Mouse (Mus musculus) embryonic facial prominence, embryonic 11.5 days (tissue): ENCODE data around the gene Tmem191c. TPM values are rescaled to one million over a fixed set of nuclear protein-coding genes. Genes with fewer than 3 reads are reported as not detected.

Experiments used
- ATAC-seq: fragments of 200-750 bp; cut with Nextera tagmentation; replicated peaks from 2 replicates; pipeline ENCODE4 v1.8.0; 2017; ENCODE audit warnings: low read depth; ENCODE audit not compliant: insufficient number of reproducible peaks, low FRiP score, low TSS enrichment
- DNase-seq: peaks from one replicate; pipeline ENCODE4 v3.0.0-alpha.2; 2015; ENCODE audit warnings: low spot score
- H3K27ac ChIP-seq: fragments of 300-500 bp; sonication (generic); replicated peaks from 2 replicates; pipeline ENCODE4 v1.5.1; 2014; ENCODE audit warnings: mild to moderate bottlenecking, low read depth, low read length, control low read depth
- H3K27me3 ChIP-seq: fragments of 300-500 bp; sonication (generic); 2 replicates; pipeline ENCODE4 v1.6.1; 2014; ENCODE audit warnings: mild to moderate bottlenecking, low read length, moderate library complexity, mixed read lengths; ENCODE audit not compliant: control insufficient read depth, insufficient read depth
- H3K36me3 ChIP-seq: fragments of 300-500 bp; sonication (generic); replicated peaks from 2 replicates; pipeline ENCODE4 v1.6.1; 2014; ENCODE audit warnings: low read depth, mild to moderate bottlenecking, low read length, moderate library complexity, mixed read lengths; ENCODE audit not compliant: control insufficient read depth, insufficient read depth
- H3K4me1 ChIP-seq: fragments of 300-500 bp; sonication (generic); 2 replicates; pipeline ENCODE4 v1.6.1; 2014; ENCODE audit warnings: low read length, mixed read lengths; ENCODE audit not compliant: control insufficient read depth, insufficient read depth
- H3K4me2 ChIP-seq: fragments of 300-500 bp; sonication (generic); 2 replicates; pipeline ENCODE4 v1.6.1; 2014; ENCODE audit warnings: low read depth, mild to moderate bottlenecking, control low read depth, low read length, moderate library complexity
- H3K4me3 ChIP-seq: fragments of 300-500 bp; sonication (generic); 2 replicates; pipeline ENCODE4 v1.5.1; 2014; ENCODE audit warnings: low read depth, low read length, control low read depth
- H3K9ac ChIP-seq: fragments of 300-500 bp; sonication (generic); replicated peaks from 2 replicates; pipeline ENCODE4 v1.6.1; 2014; ENCODE audit warnings: mild to moderate bottlenecking, control low read depth, low read length
- H3K9me3 ChIP-seq: fragments of 300-500 bp; sonication (generic); replicated peaks from 2 replicates; pipeline ENCODE4 v1.6.1; 2016; ENCODE audit warnings: mild to moderate bottlenecking, low read length, inconsistent platforms, mixed read lengths; ENCODE audit not compliant: control insufficient read depth
- WGBS: fragments of 180-500 bp; shearing (Covaris S2); extraction: QIAGEN DNeasy Blood & Tissue Kit; methylation state at CpG from one replicate; pipeline ENCODE4 v1.1.7; 2014; 5-methylcytosine and 5-hydroxymethylcytosine counted together
- polyA plus RNA-seq: library from polyadenylated mRNA; unstranded; fragments of >200 nt; fragmentation: Nextera tagmentation; extraction: Ambion mirVana; gene quantifications from 2 replicates; pipeline ENCODE4 v1.2.1, GENCODE M21; 2014

Tmem191c gene
- polyA plus RNA-seq, 1 experiment from 2014 or later, result 5.2 TPM

DNA sequence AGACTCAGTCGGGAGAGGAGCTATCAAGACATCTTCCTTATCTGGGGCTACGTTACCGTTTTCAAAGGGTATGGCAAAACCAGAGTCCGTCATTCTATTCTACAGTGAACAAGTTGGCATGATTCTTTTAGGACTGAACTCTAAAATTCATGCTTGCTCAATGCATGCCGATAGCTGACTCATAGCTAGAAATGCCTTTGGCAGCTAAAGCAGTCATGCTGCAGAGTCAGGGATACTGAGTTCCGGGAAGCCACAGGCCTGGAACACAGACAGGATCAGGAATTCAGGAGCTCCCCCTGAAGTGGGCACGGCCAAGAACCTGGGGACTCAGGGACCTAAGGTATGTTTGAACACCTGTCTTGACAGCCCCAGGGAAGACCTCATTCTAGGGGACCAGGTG, 40.7 kb downstream of the Tmem191c start:
- H3K36me3 ChIP-seq, result peaks cover 2% of the 10 kb centered on the region
- WGBS, result 96% methylated on average over 7 of the region's 7 CpGs
- ATAC-seq, result no peak
- H3K4me1 ChIP-seq, result no peaks in the 10 kb centered on the region
- no peak overlapping the region for H3K9ac ChIP-seq
- H3K27ac ChIP-seq, result no peak overlapping the region
- H3K9me3 ChIP-seq, result no peaks in the 10 kb centered on the region
- H3K4me3 ChIP-seq, result no peak overlapping the region
- no peak for DNase-seq
- no peak overlapping the region for H3K4me2 ChIP-seq
- H3K27me3 ChIP-seq, result no peaks in the 10 kb centered on the region

DNA sequence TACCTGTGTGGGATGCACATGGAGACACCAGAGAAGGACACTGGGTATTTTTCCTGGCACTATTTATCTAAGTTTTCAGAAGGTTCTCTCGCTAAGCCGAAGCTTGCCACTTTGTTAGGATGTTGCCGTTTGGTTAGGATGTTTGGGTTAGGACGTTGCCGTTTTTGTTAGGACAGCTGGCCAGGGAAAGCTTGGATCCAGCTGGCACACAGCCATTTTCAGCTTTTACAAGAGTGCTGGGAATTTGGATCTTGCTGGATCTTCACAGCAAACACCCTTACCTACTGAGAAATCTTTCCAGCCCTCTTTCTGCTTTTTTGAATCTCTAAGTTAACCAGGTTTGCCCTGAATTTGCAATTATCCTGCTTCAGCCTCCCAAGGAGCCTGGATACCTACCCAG, 45.6 kb downstream of the Tmem191c start:
- Histone ChIP-seq H3K36me3 (peaks cover 2% of the 10 kb centered on the region; the same call in 1 of the 2 replicates), H3K4me3 (no peak overlapping the region), H3K4me2 (no peak overlapping the region), H3K9ac (no peak overlapping the region), H3K27ac (no peak overlapping the region), H3K4me1 (no peaks in the 10 kb centered on the region), H3K9me3 (no peaks in the 10 kb centered on the region), H3K27me3 (no peaks in the 10 kb centered on the region)
- 87% methylated on average over 5 of the region's 5 CpGs for WGBS
- no peak for DNase-seq
- ATAC-seq, result no peak

DNA sequence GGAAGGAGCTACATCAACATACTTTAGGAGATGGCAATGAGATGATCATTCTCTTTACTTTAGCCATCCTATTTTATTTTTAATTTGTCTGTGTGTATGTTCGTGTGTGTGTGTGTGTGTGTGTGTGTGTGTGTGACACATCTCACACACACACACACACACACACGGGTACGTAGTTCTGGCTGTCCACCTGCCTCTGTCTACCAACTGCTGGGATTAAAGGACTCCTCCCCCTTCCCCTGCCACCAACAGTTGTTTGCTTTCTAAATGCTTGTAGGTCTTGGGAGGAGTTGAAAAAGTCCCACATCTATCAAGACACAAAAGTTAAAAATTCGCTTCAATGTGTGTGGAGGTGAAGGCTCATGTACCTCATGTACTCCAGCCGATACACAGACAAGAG, 48.9 kb downstream of the Tmem191c start:
- Histone ChIP-seq H3K9ac (no peak overlapping the region), H3K9me3 (no peaks in the 10 kb centered on the region), H3K36me3 (no peaks in the 10 kb centered on the region), H3K4me1 (no peaks in the 10 kb centered on the region), H3K27ac (no peak overlapping the region), H3K4me2 (no peak overlapping the region), H3K27me3 (no peaks in the 10 kb centered on the region), H3K4me3 (no peak overlapping the region)
- no peak for DNase-seq
- WGBS, result 89% methylated on average over 5 of the region's 5 CpGs
- no peak for ATAC-seq

DNA sequence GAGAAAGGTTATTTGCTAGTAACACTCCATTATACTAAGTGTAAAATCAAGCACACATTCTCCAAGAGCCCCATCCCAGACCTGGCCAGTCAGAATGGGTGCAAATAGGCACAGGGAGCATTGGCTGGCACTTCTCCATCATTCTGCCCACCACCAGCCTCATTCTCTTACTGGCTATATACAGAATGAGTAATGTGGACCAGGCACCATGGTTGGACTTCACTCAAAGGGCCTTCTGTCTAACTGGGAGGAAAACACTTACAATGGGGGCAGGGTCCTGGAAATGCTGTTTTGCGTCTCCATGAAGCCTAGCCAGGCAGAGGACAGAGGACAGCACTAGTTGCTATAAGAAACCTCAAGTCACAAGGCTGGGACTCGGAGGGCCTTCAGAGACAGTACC, 50.2 kb downstream of the Tmem191c start:
- Histone ChIP-seq H3K9ac (no peak overlapping the region), H3K4me1 (no peaks in the 10 kb centered on the region), H3K4me2 (no peak overlapping the region), H3K27ac (no peak overlapping the region), H3K9me3 (no peaks in the 10 kb centered on the region), H3K36me3 (no peaks in the 10 kb centered on the region), H3K4me3 (no peak overlapping the region), H3K27me3 (no peaks in the 10 kb centered on the region)
- no peak for ATAC-seq
- WGBS, result 71% methylated on average over 2 of the region's 2 CpGs
- DNase-seq, result no peak

DNA sequence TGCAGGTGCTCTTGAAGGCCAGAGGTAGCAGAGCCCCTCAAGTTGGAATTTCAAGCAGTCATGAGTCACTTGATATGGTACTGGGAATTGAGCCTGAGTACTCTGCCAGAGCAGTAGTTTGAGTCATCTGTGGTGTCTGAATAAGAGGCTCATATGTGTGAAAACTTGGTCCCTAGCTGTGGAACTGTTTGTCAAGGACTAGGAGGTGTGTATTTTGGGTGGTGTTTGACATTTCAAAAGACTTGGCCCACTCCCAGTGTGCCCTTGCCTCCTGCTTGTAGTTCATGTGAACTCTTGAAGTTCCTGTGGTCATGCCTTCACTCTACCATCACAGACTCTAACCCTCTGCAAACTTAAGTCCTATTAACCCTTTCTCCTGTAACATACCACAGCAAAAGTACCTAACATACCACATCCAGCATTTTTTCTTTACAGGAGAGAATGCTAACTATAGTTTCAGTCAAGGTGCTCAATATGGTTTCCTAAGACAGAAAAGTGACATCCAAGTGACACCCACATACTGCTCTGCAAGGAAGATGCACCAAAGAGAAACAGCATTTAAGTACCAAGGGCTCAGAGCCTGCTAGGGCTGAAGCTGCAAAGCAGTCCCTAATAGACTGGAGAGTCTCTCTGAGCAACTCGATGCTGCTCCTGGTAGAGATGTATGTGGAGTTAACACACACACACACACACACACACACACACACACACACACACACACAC, 54.1 kb downstream of the Tmem191c start:
- WGBS, result 82% methylated on average over 1 of the region's 1 CpGs
- H3K27ac ChIP-seq, result no peak overlapping the region
- no peak overlapping the region for H3K4me2 ChIP-seq
- ATAC-seq (no peak), DNase-seq (no peak)
- H3K36me3 ChIP-seq, result no peaks in the 10 kb centered on the region
- H3K4me3 ChIP-seq, result no peak overlapping the region
- H3K9me3 ChIP-seq, result no peaks in the 10 kb centered on the region
- H3K27me3 ChIP-seq, result no peaks in the 10 kb centered on the region
- no peaks in the 10 kb centered on the region for H3K4me1 ChIP-seq
- no peak overlapping the region for H3K9ac ChIP-seq

DNA sequence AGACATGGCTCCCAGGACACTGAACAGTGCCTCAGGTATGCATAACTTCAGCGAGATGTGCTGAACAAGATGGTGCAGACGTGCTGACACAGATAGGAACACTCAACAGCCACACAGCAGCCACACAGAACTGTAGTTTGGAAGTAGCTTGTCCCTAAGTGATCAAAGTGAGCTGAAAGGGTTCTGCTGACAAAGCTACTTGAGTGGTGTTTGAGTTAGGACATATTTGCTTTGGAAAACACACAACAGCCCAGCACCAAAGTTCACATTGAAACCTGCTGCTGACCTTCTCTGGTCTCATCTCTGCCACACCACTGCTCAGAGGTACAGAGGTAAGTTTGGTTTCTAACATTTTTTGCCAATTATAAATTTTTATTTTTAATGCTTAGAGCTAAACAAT, 55.2 kb downstream of the Tmem191c start, which contains the start of gene Serpind1:
Serpind1 (plus strand) TSS at position 256 of the 400 bp plus-strand sequence.
- no peak within 1 kb of the TSS for H3K4me2 ChIP-seq
- no peak within 1 kb of the TSS for H3K27ac ChIP-seq
- H3K36me3 ChIP-seq, result no peaks in the 10 kb centered on the region
- no peaks in the 10 kb centered on the region for H3K27me3 ChIP-seq
- H3K9me3 ChIP-seq, result no peaks in the 10 kb centered on the region
- WGBS, result 65% methylated on average over 2 of the region's 2 CpGs
- ATAC-seq (no peak), DNase-seq (no peak)
- H3K4me1 ChIP-seq, result no peaks in the 10 kb centered on the region
- no peak within 1 kb of the TSS for H3K9ac ChIP-seq
- H3K4me3 ChIP-seq, result no peak within 1 kb of the TSS

DNA sequence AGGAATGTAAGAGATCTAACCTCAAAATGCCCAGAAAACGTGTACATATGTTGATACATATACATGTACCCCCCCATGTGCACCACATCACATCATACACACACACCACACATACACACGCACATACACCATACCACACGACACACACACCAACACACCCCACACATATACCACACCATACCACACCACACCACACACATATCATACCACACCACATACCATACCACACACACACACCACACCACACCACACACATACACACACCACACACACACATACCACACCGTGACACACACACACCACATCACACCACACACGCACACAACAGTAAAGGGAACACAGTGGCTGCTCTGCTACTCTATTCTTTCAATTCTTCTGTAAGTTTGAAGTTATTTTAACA, 56.0 kb downstream of the Tmem191c start:
- no peaks in the 10 kb centered on the region for H3K36me3 ChIP-seq
- no peaks in the 10 kb centered on the region for H3K27me3 ChIP-seq
- no peak overlapping the region for H3K9ac ChIP-seq
- DNase-seq, result no peak
- H3K9me3 ChIP-seq, result no peaks in the 10 kb centered on the region
- no peak overlapping the region for H3K4me3 ChIP-seq
- no peaks in the 10 kb centered on the region for H3K4me1 ChIP-seq
- no peak overlapping the region for H3K4me2 ChIP-seq
- WGBS, result 90% methylated on average over 5 of the region's 5 CpGs
- no peak for ATAC-seq
- H3K27ac ChIP-seq, result no peak overlapping the region
